Mouse (Mus musculus) brain, embryonic 14.5 days (tissue): ENCODE data around the gene Pnpla8. TPM values are rescaled to one million over a fixed set of nuclear protein-coding genes. Genes with fewer than 3 reads are reported as not detected.

ENCODE experiments used
- DNase-seq: peaks from one replicate; pipeline ENCODE4 v3.0.0-alpha.2; 2011; ENCODE audit warnings: low read depth
- CTCF ChIP-seq: fragments of 200-500 bp; IDR thresholded peaks from 2 replicates; pipeline ENCODE4 v1.5.1; 2012; ENCODE audit warnings: inconsistent platforms, mild to moderate bottlenecking, moderate library complexity, borderline replicate concordance; ENCODE audit not compliant: insufficient read depth, insufficient read length; ENCODE audit errors: extremely low read depth
- POLR2A ChIP-seq: fragments of 200-500 bp; IDR thresholded peaks from 2 replicates; pipeline ENCODE4 v1.6.1; 2012; ENCODE audit warnings: mild to moderate bottlenecking, inconsistent platforms, borderline replicate concordance; ENCODE audit not compliant: poor library complexity, insufficient read depth, insufficient read length, severe bottlenecking; ENCODE audit errors: extremely low read depth
- polyA plus RNA-seq: library from polyadenylated mRNA; depleted of rRNA; stranded (reverse); fragments of >200 nt; gene quantifications from 2 replicates; pipeline ENCODE4 v1.2.3, GENCODE M21; 2012; rRNA removed

The Pnpla8 gene
- polyA plus RNA-seq, 1 experiment = 60.5 TPM

DNA sequence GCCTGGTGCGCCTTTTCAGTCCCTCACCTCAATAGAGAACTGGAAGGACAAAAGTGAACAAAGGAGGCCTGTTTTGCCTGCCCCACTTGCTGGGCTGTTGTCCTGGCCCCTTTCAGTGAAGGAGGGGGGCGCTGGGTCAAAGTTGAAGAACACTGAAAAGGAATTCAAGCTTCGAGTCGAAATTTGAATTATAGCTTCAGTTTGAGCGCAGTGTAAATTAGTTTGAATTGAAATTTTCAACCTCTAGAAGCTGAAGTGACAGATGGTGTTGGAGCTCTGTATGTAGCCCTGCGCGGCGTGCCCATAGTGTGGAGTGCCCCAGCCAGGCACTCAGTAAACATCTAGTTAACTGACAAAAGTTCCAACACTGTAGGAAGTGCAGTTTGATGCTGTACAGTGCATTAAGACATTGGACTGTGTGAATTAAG lies 117.0 kb downstream of the Pnpla8 start:
- peak; percentile 95 for DNase-seq
- TF ChIP-seq CTCF (no peak), POLR2A (no peak)

- peak; percentile 44 for DNase-seq
- no peak for TF ChIP-seq CTCF
- TF ChIP-seq POLR2A = no peak
These were observed 122.9 kb downstream of the Pnpla8 start for GRCm38 (mm10) chr12:44344075-44344474.

DNA sequence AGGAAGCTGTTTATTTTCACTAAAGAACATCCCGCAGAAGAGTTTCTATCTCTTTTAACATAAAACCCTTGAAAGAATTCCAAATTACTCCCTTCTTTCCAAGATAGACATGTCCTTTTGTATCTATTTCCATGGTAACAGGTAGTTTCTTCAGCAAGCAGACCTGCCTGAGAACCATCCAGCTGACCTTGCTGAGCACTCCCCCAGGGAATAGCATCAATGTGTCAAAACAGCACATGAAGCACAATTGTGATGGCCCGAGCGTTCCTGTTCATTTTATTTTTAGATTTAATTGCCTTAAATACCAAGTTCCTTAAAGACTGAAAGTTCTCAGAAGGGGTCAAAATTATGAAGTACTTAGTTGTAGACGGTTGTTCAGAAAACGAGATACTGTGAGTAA lies 124.1 kb downstream of the Pnpla8 start:
- TF ChIP-seq CTCF = no peak
- no peak for TF ChIP-seq POLR2A
- DNase-seq = peak; percentile 65

DNA sequence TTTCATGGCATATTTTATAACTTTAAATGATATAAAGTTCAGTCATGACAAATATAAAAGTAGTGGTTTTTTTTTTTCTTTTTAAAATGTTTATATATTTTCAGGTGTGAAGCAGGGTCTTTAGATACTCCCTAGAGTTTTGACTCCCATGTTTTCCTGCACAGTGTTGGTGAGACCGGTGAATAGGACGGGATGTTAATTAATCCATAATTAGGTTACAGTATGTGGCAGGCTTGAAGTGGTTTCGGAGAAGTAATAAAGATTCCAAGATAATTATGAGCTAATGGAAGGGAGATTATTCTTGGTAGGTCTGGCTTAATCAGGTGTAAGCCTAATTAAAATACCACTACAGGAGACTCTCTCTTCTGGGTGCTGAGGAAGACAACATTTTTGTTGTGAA lies 125.0 kb downstream of the Pnpla8 start:
- DNase-seq = peak; percentile 61
- no peak for TF ChIP-seq POLR2A
- TF ChIP-seq CTCF = no peak

DNA sequence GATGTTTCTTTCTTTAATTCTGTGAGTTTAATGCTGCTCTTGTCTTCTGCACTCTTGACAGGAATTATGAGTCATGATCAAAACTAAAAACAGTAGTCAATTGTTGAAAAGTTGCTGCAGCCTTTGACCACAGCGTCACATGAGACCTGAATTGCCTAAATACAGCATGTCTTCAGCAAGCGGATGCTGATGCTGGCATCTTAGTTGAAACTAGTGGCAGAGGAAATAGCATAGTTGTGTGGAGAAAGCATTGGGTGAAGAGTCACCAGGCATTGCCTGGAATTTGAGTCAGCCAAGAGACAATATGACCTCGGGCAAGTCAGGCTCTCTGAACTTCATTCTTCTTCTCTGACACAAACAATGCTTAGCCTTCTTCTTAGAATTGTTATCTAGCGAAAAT lies 133.9 kb downstream of the Pnpla8 start:
- TF ChIP-seq CTCF (no peak), POLR2A (no peak)
- no peak for DNase-seq

GRCm38 (mm10) chr12:44357460-44357859 lies 136.3 kb downstream of the Pnpla8 start:
- no peak for DNase-seq
- TF ChIP-seq POLR2A (no peak), CTCF (no peak)

GRCm38 (mm10) chr12:44357881-44358280 lies 136.7 kb downstream of the Pnpla8 start:
- TF ChIP-seq CTCF (no peak), POLR2A (no peak)
- DNase-seq = no peak

GRCm38 (mm10) chr12:44371076-44371710 lies 150.0 kb downstream of the Pnpla8 start:
- TF ChIP-seq POLR2A = no peak
- TF ChIP-seq CTCF = no peak
- DNase-seq = peak; percentile 77

Other genes with a start within 250 kb of the Pnpla8 start
- 10.8 and 14.3 TPM in 2 replicates for gene Dnajb9, start 11.0 kb upstream of the Pnpla8 start, polyA plus RNA-seq
- gene Nrcam, start 107.5 kb downstream of the Pnpla8 start, polyA plus RNA-seq = 61.2 and 89.1 TPM in 2 replicates